Mouse (Mus musculus) CH12.LX (cell line): ENCODE measurements around the gene Smpd1. TPM values are rescaled to one million over a fixed set of nuclear protein-coding genes. Genes with fewer than 3 reads are reported as not detected.

Experiments used
- DNase-seq: peaks from one replicate; pipeline ENCODE4 v3.0.0-alpha.2; 2013; ENCODE audit errors: extremely low read depth
- H3K27ac ChIP-seq: 2 replicates; pipeline ENCODE4 v1.5.1; 2012; ENCODE audit warnings: low read depth, mild to moderate bottlenecking, control low read depth, moderate library complexity; ENCODE audit not compliant: insufficient read depth
- H3K27me3 ChIP-seq: replicated peaks from 2 replicates; pipeline ENCODE3; 2012; ENCODE audit warnings: inconsistent platforms
- H3K36me3 ChIP-seq, 2 experiments: replicated peaks in 1 of 2; 2 replicates each; pipeline versions ENCODE3 to v1.6.1; 2012; ENCODE audit warnings: inconsistent platforms in 1 of 2, low read length in 1 of 2, mild to moderate bottlenecking in 1 of 2, mixed read lengths in 1 of 2, moderate library complexity in 1 of 2; ENCODE audit not compliant: control insufficient read depth in 1 of 2, insufficient read depth in 1 of 2
- H3K4me1 ChIP-seq, 2 experiments: 2 replicates each; pipeline ENCODE4 v1.6.1; 2012; ENCODE audit warnings: inconsistent platforms in 1 of 2, moderate library complexity in 1 of 2; ENCODE audit not compliant: insufficient read depth in 2 of 2, control insufficient read depth in 1 of 2
- H3K4me2 ChIP-seq: 2 replicates; pipeline ENCODE4 v1.6.1; 2012; ENCODE audit warnings: low read depth, mild to moderate bottlenecking, control low read depth; ENCODE audit not compliant: poor library complexity, insufficient read depth, severe bottlenecking
- H3K4me3 ChIP-seq, 3 experiments: fragments of 150-350 bp in 1 of 3; sonication (generic) in 1 of 3; replicated peaks in 1 of 3; 2 replicates each; pipeline versions ENCODE3 to v1.5.1; 2011 to 2012; ENCODE audit warnings: low read depth in 2 of 3, low read length in 2 of 3, mild to moderate bottlenecking in 2 of 3, moderate library complexity in 2 of 3, control low read depth in 1 of 3, improper control_type of control experiment in 1 of 3, inconsistent platforms in 1 of 3, mixed read lengths in 1 of 3; ENCODE audit not compliant: poor library complexity in 1 of 3
- H3K79me2 ChIP-seq: replicated peaks from 2 replicates; pipeline ENCODE4 v1.6.1; 2012; ENCODE audit warnings: mild to moderate bottlenecking, moderate library complexity; ENCODE audit not compliant: control insufficient read depth, poor library complexity, insufficient read depth, severe bottlenecking; ENCODE audit errors: extremely low read depth
- H3K9ac ChIP-seq: 2 replicates; pipeline ENCODE4 v1.6.1; 2012; ENCODE audit warnings: low read depth, mild to moderate bottlenecking, control low read depth, moderate library complexity; ENCODE audit not compliant: insufficient read depth
- H3K9me3 ChIP-seq: replicated peaks from 2 replicates; pipeline ENCODE3; 2012; ENCODE audit warnings: low read length, inconsistent platforms, mixed read lengths
- CTCF ChIP-seq, 2 experiments: IDR thresholded peaks in 1 of 2; conservative IDR thresholded peaks in 1 of 2; 2 replicates each; pipeline ENCODE4 v1.5.1; 2011 to 2012; ENCODE audit warnings: low read depth in 2 of 2, low read length in 2 of 2, improper control_type of control experiment in 1 of 2, inconsistent platforms in 1 of 2, mild to moderate bottlenecking in 1 of 2, moderate library complexity in 1 of 2
- E2F4 ChIP-seq: IDR thresholded peaks from 2 replicates; pipeline ENCODE4 v1.6.1; 2011; ENCODE audit warnings: low read depth, low read length, improper control_type of control experiment; ENCODE audit not compliant: insufficient replicate concordance
- NELFE ChIP-seq: IDR thresholded peaks from 2 replicates; pipeline ENCODE4 v1.6.1; 2011; ENCODE audit warnings: low read depth, low read length, improper control_type of control experiment
- NRF1 ChIP-seq: IDR thresholded peaks from 2 replicates; pipeline ENCODE4 v1.6.1; 2014; ENCODE audit warnings: low read depth, mild to moderate bottlenecking, inconsistent platforms, low read length, improper control_type of control experiment, moderate library complexity
- RAD21 ChIP-seq: IDR thresholded peaks from 2 replicates; pipeline ENCODE4 v1.6.1; 2011; ENCODE audit warnings: low read depth, mild to moderate bottlenecking, low read length, improper control_type of control experiment, moderate library complexity
- SMC3 ChIP-seq: IDR thresholded peaks from 2 replicates; pipeline ENCODE4 v1.6.1; 2011; ENCODE audit warnings: low read depth, low read length, improper control_type of control experiment
- dilution Hi-C: fragments of 300-500 bp; cut with MboI; formaldehyde crosslinking; loops from 2 replicates; pipeline ENCODE4 v1.14.3; 2020; ENCODE audit warnings: low sequenced_read_pairs; ENCODE audit not compliant: extremely low pct_unique_long_range_greater_than_20kb, extremely low pct_ligation_motif_present
- in situ Hi-C: fragments of 300-500 bp; cut with MboI; formaldehyde crosslinking; loops from 3 replicates; pipeline ENCODE4 v1.14.3; 2019; ENCODE audit warnings: low sequenced_read_pairs, low pct_ligation_motif_present, low pct_unique_long_range_greater_than_20kb, mixed read lengths
- polyA plus RNA-seq: library from polyadenylated mRNA; unstranded; fragments of >175 nt; gene quantifications from 2 replicates; pipeline ENCODE4 v1.2.1, GENCODE M21; 2012; ENCODE audit warnings: low read depth; ENCODE audit not compliant: insufficient read length
- total RNA-seq, 2 experiments: library from RNA; depleted of rRNA; stranded (reverse); fragments of 300-350 nt in 1 of 2; fragments of >200 nt in 1 of 2; gene quantifications; 2 replicates each; pipeline ENCODE4 v1.2.3; 2012 to 2014

Smpd1 gene
- total and polyA plus RNA-seq, 3 experiments, result 16.9 to 22.5 (median 17.9) TPM

- Histone ChIP-seq H3K4me3 (no peak overlapping the region), H3K27me3 (no peaks in the 10 kb centered on the region), H3K27ac (no peak overlapping the region), H3K9me3 (peaks cover 3% of the 10 kb centered on the region)
- TF ChIP-seq SMC3 (peak; percentile 81), NRF1 (0 out of 2 replicates have a peak, but pooled peaks have one; percentile 20), CTCF (conservative IDR thresholded peaks at IDR 0.05 in 1 of 2, IDR thresholded peaks at IDR 0.05 in 1 of 2; ENCODE audit: low read depth in 2 of 2, low read length in 2 of 2) (peak; percentile 37 to 84; a peak in 3 of 4 replicates), RAD21 (peak; percentile 79), NELFE (no peak), E2F4 (no peak)
- TF ChIP-seq, all 38 proteins: peak for 4
- Histone ChIP-seq H3K9ac (no peak overlapping the region), H3K36me3 (no peaks in the 10 kb centered on the region), H3K79me2 (no peaks in the 10 kb centered on the region), H3K4me2 (no peak overlapping the region), H3K4me1 (peaks cover 3 to 18% of the 10 kb centered on the region in 2 experiments; a peak in 2 of 4 replicates)
- peak; percentile 61 for DNase-seq
- dilution Hi-C loops (no loop called here), in situ Hi-C loops (no loop called here)
These were observed 48.9 kb downstream of the Smpd1 start for GRCm38 (mm10) chr7:105602860-105603623.

Other genes with a start within 250 kb of the Smpd1 start
Only the 20 nearest of the 21 such genes appear.
- not detected in 2 replicates for gene Olfr690, start 220.3 kb upstream of the Smpd1 start, total RNA-seq (2012; rRNA removed)
- gene Olfr690, start 220.3 kb upstream of the Smpd1 start, total RNA-seq (2014; rRNA removed), result not detected in 2 replicates
- not detected in 2 replicates for gene Olfr690, start 220.3 kb upstream of the Smpd1 start, polyA plus RNA-seq
- not detected in 2 replicates for gene Olfr691, start 212.1 kb upstream of the Smpd1 start, total RNA-seq (2012; rRNA removed)
- not detected in 2 replicates for gene Olfr691, start 212.1 kb upstream of the Smpd1 start, total RNA-seq (2014; rRNA removed)
- not detected in 2 replicates for gene Olfr691, start 212.1 kb upstream of the Smpd1 start, polyA plus RNA-seq
- gene Olfr692, start 186.1 kb upstream of the Smpd1 start, total RNA-seq (2012; rRNA removed), result not detected in 2 replicates
- gene Olfr692, start 186.1 kb upstream of the Smpd1 start, total RNA-seq (2014; rRNA removed), result not detected in 2 replicates
- gene Olfr692, start 186.1 kb upstream of the Smpd1 start, polyA plus RNA-seq, result not detected in 2 replicates
- gene Gm5901, start 179.3 kb upstream of the Smpd1 start, total RNA-seq (2012; rRNA removed), result 0.30 TPM in 1 of 2 replicates, not detected in the other
- not detected in 2 replicates for gene Gm5901, start 179.3 kb upstream of the Smpd1 start, total RNA-seq (2014; rRNA removed)
- 0.44 TPM in 1 of 2 replicates, not detected in the other for gene Gm5901, start 179.3 kb upstream of the Smpd1 start, polyA plus RNA-seq
- 5.9 TPM in 2 replicates for gene Fam160a2, start 154.3 kb upstream of the Smpd1 start, total RNA-seq (2012; rRNA removed)
- gene Fam160a2, start 154.3 kb upstream of the Smpd1 start, total RNA-seq (2014; rRNA removed), result 3.1 and 3.5 TPM in 2 replicates
- 6.2 and 7.2 TPM in 2 replicates for gene Fam160a2, start 154.3 kb upstream of the Smpd1 start, polyA plus RNA-seq
- not detected in 2 replicates for gene Cnga4, start 149.8 kb upstream of the Smpd1 start, total RNA-seq (2012; rRNA removed)
- gene Cnga4, start 149.8 kb upstream of the Smpd1 start, total RNA-seq (2014; rRNA removed), result not detected in 2 replicates
- not detected in 2 replicates for gene Cnga4, start 149.8 kb upstream of the Smpd1 start, polyA plus RNA-seq
- gene Cckbr, start 128.6 kb upstream of the Smpd1 start, total RNA-seq (2012; rRNA removed), result not detected in 2 replicates
- not detected in 2 replicates for gene Cckbr, start 128.6 kb upstream of the Smpd1 start, total RNA-seq (2014; rRNA removed)
- gene Cckbr, start 128.6 kb upstream of the Smpd1 start, polyA plus RNA-seq, result not detected in 2 replicates
- not detected in 2 replicates for gene Cavin3, start 72.1 kb upstream of the Smpd1 start, total RNA-seq (2012; rRNA removed)
- not detected in 2 replicates for gene Cavin3, start 72.1 kb upstream of the Smpd1 start, total RNA-seq (2014; rRNA removed)
- gene Cavin3, start 72.1 kb upstream of the Smpd1 start, polyA plus RNA-seq, result not detected in 2 replicates
- 1.8 and 3.2 TPM in 2 replicates for gene Apbb1, start 27.3 kb downstream of the Smpd1 start, total RNA-seq (2012; rRNA removed)
- gene Apbb1, start 27.3 kb downstream of the Smpd1 start, total RNA-seq (2014; rRNA removed), result 1.2 and 3.3 TPM in 2 replicates
- gene Apbb1, start 27.3 kb downstream of the Smpd1 start, polyA plus RNA-seq, result 1.1 and 2.1 TPM in 2 replicates
- gene Hpx, start 45.8 kb downstream of the Smpd1 start, total RNA-seq (2012; rRNA removed), result not detected in 2 replicates
- not detected in 2 replicates for gene Hpx, start 45.8 kb downstream of the Smpd1 start, total RNA-seq (2014; rRNA removed)
- not detected in 2 replicates for gene Hpx, start 45.8 kb downstream of the Smpd1 start, polyA plus RNA-seq
- 3.5 and 4.7 TPM in 2 replicates for gene Trim3, start 79.2 kb downstream of the Smpd1 start, total RNA-seq (2012; rRNA removed)
- 2.2 TPM in 2 replicates for gene Trim3, start 79.2 kb downstream of the Smpd1 start, total RNA-seq (2014; rRNA removed)
- gene Trim3, start 79.2 kb downstream of the Smpd1 start, polyA plus RNA-seq, result 3.5 and 4.6 TPM in 2 replicates
- gene Timm10b, start 85.7 kb downstream of the Smpd1 start, total RNA-seq (2012; rRNA removed), result 103 and 115 TPM in 2 replicates
- gene Timm10b, start 85.7 kb downstream of the Smpd1 start, total RNA-seq (2014; rRNA removed), result 86.2 and 94.9 TPM in 2 replicates
- gene Timm10b, start 85.7 kb downstream of the Smpd1 start, polyA plus RNA-seq, result 89.6 and 99.3 TPM in 2 replicates
- 50.1 and 57.7 TPM in 2 replicates for gene Arfip2, start 86.1 kb downstream of the Smpd1 start, total RNA-seq (2012; rRNA removed)
- gene Arfip2, start 86.1 kb downstream of the Smpd1 start, total RNA-seq (2014; rRNA removed), result 46.9 and 55.6 TPM in 2 replicates
- 54.8 and 71.0 TPM in 2 replicates for gene Arfip2, start 86.1 kb downstream of the Smpd1 start, polyA plus RNA-seq
- gene Gm45799, start 86.2 kb downstream of the Smpd1 start, total RNA-seq (2012; rRNA removed), result 54.4 and 78.4 TPM in 2 replicates
- gene Gm45799, start 86.2 kb downstream of the Smpd1 start, total RNA-seq (2014; rRNA removed), result 37.7 and 51.6 TPM in 2 replicates
- gene Gm45799, start 86.2 kb downstream of the Smpd1 start, polyA plus RNA-seq, result 54.0 and 73.5 TPM in 2 replicates
- gene Dnhd1, start 96.5 kb downstream of the Smpd1 start, total RNA-seq (2012; rRNA removed), result 0.04 and 0.08 TPM in 2 replicates
- gene Dnhd1, start 96.5 kb downstream of the Smpd1 start, total RNA-seq (2014; rRNA removed), result 0.07 and 0.23 TPM in 2 replicates
- gene Dnhd1, start 96.5 kb downstream of the Smpd1 start, polyA plus RNA-seq, result 0.31 and 0.41 TPM in 2 replicates
- gene Ilk, start 182.2 kb downstream of the Smpd1 start, total RNA-seq (2012; rRNA removed), result 32.4 and 32.6 TPM in 2 replicates
- 40.3 and 42.6 TPM in 2 replicates for gene Ilk, start 182.2 kb downstream of the Smpd1 start, total RNA-seq (2014; rRNA removed)
- gene Ilk, start 182.2 kb downstream of the Smpd1 start, polyA plus RNA-seq, result 45.9 and 51.1 TPM in 2 replicates
- 28.7 and 43.7 TPM in 2 replicates for gene Rrp8, start 183.0 kb downstream of the Smpd1 start, total RNA-seq (2012; rRNA removed)
- 57.3 and 66.0 TPM in 2 replicates for gene Rrp8, start 183.0 kb downstream of the Smpd1 start, total RNA-seq (2014; rRNA removed)
- gene Rrp8, start 183.0 kb downstream of the Smpd1 start, polyA plus RNA-seq, result 84.2 and 133 TPM in 2 replicates
- gene Taf10, start 190.0 kb downstream of the Smpd1 start, total RNA-seq (2012; rRNA removed), result 259 and 331 TPM in 2 replicates
- 259 and 461 TPM in 2 replicates for gene Taf10, start 190.0 kb downstream of the Smpd1 start, total RNA-seq (2014; rRNA removed)
- 297 and 330 TPM in 2 replicates for gene Taf10, start 190.0 kb downstream of the Smpd1 start, polyA plus RNA-seq
- 25.1 and 29.9 TPM in 2 replicates for gene Tpp1, start 197.9 kb downstream of the Smpd1 start, total RNA-seq (2012; rRNA removed)
- 13.8 and 19.1 TPM in 2 replicates for gene Tpp1, start 197.9 kb downstream of the Smpd1 start, total RNA-seq (2014; rRNA removed)
- 45.4 and 49.1 TPM in 2 replicates for gene Tpp1, start 197.9 kb downstream of the Smpd1 start, polyA plus RNA-seq
- gene Dchs1, start 233.3 kb downstream of the Smpd1 start, total RNA-seq (2012; rRNA removed), result 0.04 TPM in 1 of 2 replicates, not detected in the other
- gene Dchs1, start 233.3 kb downstream of the Smpd1 start, total RNA-seq (2014; rRNA removed), result not detected in 2 replicates
- gene Dchs1, start 233.3 kb downstream of the Smpd1 start, polyA plus RNA-seq, result 0.03 TPM in 1 of 2 replicates, not detected in the other